In genomic region chr1:68839352-68839751, GRCm38 (mm10) we compare ENCODE assay signal across 15 mouse cellular contexts.
"Had no signal": no experiment of that assay in that cellular context is flagged by ENCODE, and none has a peak within 500 bp of the region (broad histone marks: within the 10 kb centered on the region; RNA-seq: fewer than 3 reads in every experiment).

No protein-coding gene starts in this region.

- H3K27me3 ChIP-seq: liver, embryonic 15.5 days; midbrain, embryonic 12.5 days; neural tube, embryonic 13.5 days had no signal

- H3K4me1 ChIP-seq: limb, embryonic 10.5 days; liver, embryonic 15.5 days; midbrain, embryonic 12.5 days; neural tube, embryonic 13.5 days had no signal

- H3K4me2 ChIP-seq: liver, embryonic 11.5 days; liver, embryonic 15.5 days; midbrain, embryonic 12.5 days; neural tube, embryonic 13.5 days had no signal

- H3K36me3 ChIP-seq: limb, embryonic 10.5 days; liver, embryonic 15.5 days; midbrain, embryonic 12.5 days; neural tube, embryonic 13.5 days had no signal

- H3K27ac ChIP-seq: layer of hippocampus, adult 2 months; left cerebral cortex, adult 2 months; limb, embryonic 10.5 days; liver, embryonic 15.5 days; midbrain, embryonic 12.5 days; neural tube, embryonic 13.5 days had no signal

- H3K9me3 ChIP-seq: limb, embryonic 10.5 days; liver, embryonic 15.5 days; midbrain, embryonic 12.5 days; neural tube, embryonic 13.5 days had no signal

- ATAC-seq: lung, postnatal 0 days had no signal

- DNase-seq: kidney, postnatal 10 days; kidney, postnatal 4 days; lung, adult 2 months; lung, postnatal 36 days; right cerebral cortex, adult 18-20 months; right cerebral cortex, postnatal 25 days; thymus, postnatal 36 days had no signal

- H3K9ac ChIP-seq: liver, embryonic 15.5 days; midbrain, embryonic 12.5 days; neural tube, embryonic 13.5 days had no signal

- H3K4me3 ChIP-seq: layer of hippocampus, adult 2 months; left cerebral cortex, adult 2 months; limb, embryonic 10.5 days; liver, embryonic 15.5 days; midbrain, embryonic 12.5 days; neural tube, embryonic 13.5 days had no signal
